Mouse (Mus musculus) layer of hippocampus, adult 2 months (tissue): ENCODE measurements at regions not wholly inside any gene's neighbourhood (a gene's known extent, or its start where the extent isn't known, plus 50 kb on each side); places are given as distances from the start of the nearest gene placed in this dataset.
"Not testable (repeated sequence)": the region's sequence is repeated elsewhere in the genome, so short reads cannot be mapped to it uniquely, and the experiment has no call there.

ENCODE experiments used
- DNase-seq, 2 experiments: peaks; one replicate each; pipeline ENCODE4 v3.0.0; 2022; ENCODE audit warnings: low spot score in 2 of 2
- H3K27ac ChIP-seq: fragments of 200-600 bp; 2 replicates; pipeline ENCODE4 v1.8.1; 2022
- H3K4me3 ChIP-seq: fragments of 200-600 bp; 2 replicates; pipeline ENCODE4 v1.8.1; 2022; ENCODE audit warnings: mild to moderate bottlenecking
- CTCF ChIP-seq: fragments of 200-600 bp; conservative IDR thresholded peaks from 2 replicates; pipeline ENCODE4 v1.8.1; 2022; ENCODE audit warnings: antibody characterized with exemption, mild to moderate bottlenecking, moderate library complexity

- not testable (repeated sequence) for DNase-seq, H3K27ac ChIP-seq, H3K4me3 ChIP-seq
These were observed 64.3 kb downstream of the Prl2c2 start for GRCm38 (mm10) chr13:12940911-12941310.

- TF ChIP-seq CTCF: peak; percentile 39
- not testable (repeated sequence) for H3K27ac ChIP-seq, DNase-seq, H3K4me3 ChIP-seq
These were observed 70.1 kb downstream of the Prl2c2 start for GRCm38 (mm10) chr13:12935103-12935502.

GRCm38 (mm10) chr13:12931907-12932617 lies 73.1 kb downstream of the Prl2c2 start:
- H3K27ac ChIP-seq, DNase-seq, H3K4me3 ChIP-seq: not testable (repeated sequence)

GRCm38 (mm10) chr13:12930566-12930965 lies 74.6 kb downstream of the Prl2c2 start:
- no peak for DNase-seq
- no peak overlapping the region for H3K4me3 ChIP-seq
- H3K27ac ChIP-seq: no peak overlapping the region
- TF ChIP-seq CTCF: no peak

GRCm38 (mm10) chr13:12929806-12930205 lies 75.4 kb downstream of the Prl2c2 start:
- Histone ChIP-seq H3K4me3 (no peak overlapping the region), H3K27ac (no peak overlapping the region)
- no peak for TF ChIP-seq CTCF
- DNase-seq: no peak

- DNase-seq: no peak
- Histone ChIP-seq H3K4me3 (no peak overlapping the region), H3K27ac (no peak overlapping the region)
- no peak for TF ChIP-seq CTCF
These were observed 77.4 kb downstream of the Prl2c2 start for GRCm38 (mm10) chr13:12927587-12928345.

- TF ChIP-seq CTCF: no peak
- no peak for DNase-seq
- H3K4me3 ChIP-seq: no peak overlapping the region
- no peak overlapping the region for H3K27ac ChIP-seq
These were observed 79.6 kb downstream of the Prl2c2 start for GRCm38 (mm10) chr13:12925604-12926003.

- Histone ChIP-seq H3K4me3 (no peak overlapping the region), H3K27ac (no peak overlapping the region)
- TF ChIP-seq CTCF: no peak
- DNase-seq: no peak
These were observed 92.3 kb downstream of the Prl2c2 start for GRCm38 (mm10) chr13:12912902-12913301.

GRCm38 (mm10) chr13:12906151-12906550 lies 99.0 kb downstream of the Prl2c2 start:
- Histone ChIP-seq H3K27ac (no peak overlapping the region), H3K4me3 (no peak overlapping the region)
- no peak for DNase-seq
- TF ChIP-seq CTCF: no peak

GRCm38 (mm10) chr13:12889631-12890030 lies 89.8 kb upstream of the Prl2c3 start:
- not testable (repeated sequence) for H3K4me3 ChIP-seq, DNase-seq

GRCm38 (mm10) chr13:12879506-12879905 lies 79.6 kb upstream of the Prl2c3 start:
- not testable (repeated sequence) for H3K4me3 ChIP-seq, H3K27ac ChIP-seq, DNase-seq

More at GRCm38 (mm10) chr13:12889631-12890030, 89.8 kb upstream of the Prl2c3 start:
- H3K27ac ChIP-seq: not testable (repeated sequence)

GRCm38 (mm10) chr13:12864946-12865345 lies 65.1 kb upstream of the Prl2c3 start:
- H3K27ac ChIP-seq, DNase-seq, H3K4me3 ChIP-seq: not testable (repeated sequence)

- no peak for TF ChIP-seq CTCF
- Histone ChIP-seq H3K4me3 (no peak overlapping the region), H3K27ac (no peak overlapping the region)
- DNase-seq: no peak
These were observed 64.4 kb upstream of the Prl2c3 start for GRCm38 (mm10) chr13:12864263-12864662.

- not testable (repeated sequence) for H3K27ac ChIP-seq, H3K4me3 ChIP-seq, DNase-seq
These were observed 63.7 kb upstream of the Prl2c3 start for GRCm38 (mm10) chr13:12863542-12863941.

GRCm38 (mm10) chr13:12860954-12861353 lies 61.1 kb upstream of the Prl2c3 start:
- DNase-seq, H3K4me3 ChIP-seq, H3K27ac ChIP-seq: not testable (repeated sequence)

GRCm38 (mm10) chr13:12859930-12860329 lies 60.1 kb upstream of the Prl2c3 start:
- not testable (repeated sequence) for DNase-seq, H3K4me3 ChIP-seq, H3K27ac ChIP-seq
